Mouse (Mus musculus) hematopoietic stem cell, adult 5-6 weeks (primary cell): ENCODE measurements around the gene Sorbs1. TPM values are rescaled to one million over a fixed set of nuclear protein-coding genes. Genes with fewer than 3 reads are reported as not detected.

Source experiments
- ATAC-seq, 2 experiments: fragments of 125-278 bp in 1 of 2; replicated peaks in 1 of 2; 2 replicates each; pipeline ENCODE4 v1.8.0; 2016 to 2017; ENCODE audit warnings: inconsistent platforms in 2 of 2, mild to moderate bottlenecking in 2 of 2, moderate number of reproducible peaks in 2 of 2, low read depth in 1 of 2, moderate TSS enrichment in 1 of 2; ENCODE audit not compliant: low FRiP score in 2 of 2, poor library complexity in 2 of 2, severe bottlenecking in 2 of 2, insufficient read depth in 1 of 2, low TSS enrichment in 1 of 2
- total RNA-seq: library from RNA; stranded (forward); fragments of 172-1452, 232-1000 nt; gene quantifications from 2 replicates; pipeline ENCODE4 v1.2.3, GENCODE M21; 2017

Sorbs1 gene
- total RNA-seq, 1 experiment from 2014 or later, result 11.6 TPM

- no peak for ATAC-seq
Measured at GRCm38 (mm10) chr19:40322226-40322625, 191.4 kb downstream of the Sorbs1 start.

DNA sequence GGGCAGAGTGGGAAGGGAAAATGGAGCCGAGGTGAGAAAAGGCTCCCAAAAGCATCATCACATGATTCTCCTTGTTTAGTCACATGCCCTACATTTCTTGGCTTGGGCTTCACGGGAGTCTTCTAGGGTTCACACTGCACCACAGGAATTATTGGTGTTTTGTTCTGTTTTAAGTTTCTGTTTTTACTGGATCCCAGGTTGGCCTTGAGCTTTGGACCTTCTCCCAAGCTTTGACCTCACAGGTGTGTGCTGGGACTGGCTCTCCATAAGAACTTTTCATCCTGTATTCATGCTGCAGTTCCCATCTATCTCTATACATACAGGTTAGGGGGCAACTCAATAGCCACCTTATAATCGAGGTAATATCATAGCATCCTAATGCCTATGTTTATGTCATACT is 194.4 kb downstream of the Sorbs1 start:
- ATAC-seq, result no peak

GRCm38 (mm10) chr19:40318511-40318910 is 195.1 kb downstream of the Sorbs1 start:
- no peak for ATAC-seq

DNA sequence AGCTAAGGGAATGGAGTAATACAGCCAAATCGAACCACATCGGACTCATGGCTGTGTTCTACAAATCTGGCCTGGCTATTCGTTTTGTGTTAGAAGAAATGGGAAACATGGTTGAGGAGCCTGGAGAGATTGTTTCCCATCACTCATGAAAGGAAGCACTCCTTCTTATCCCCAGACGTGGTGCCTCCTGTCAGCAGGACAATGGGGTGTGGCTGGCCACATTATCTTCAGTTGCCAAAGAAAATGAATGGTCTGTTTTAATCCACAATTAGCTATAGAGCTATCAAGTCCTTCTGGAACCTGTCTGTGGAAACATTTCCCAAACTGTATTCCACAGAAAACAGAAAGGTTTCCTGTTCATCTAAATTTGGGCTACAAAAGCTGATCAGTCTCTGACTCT is 196.6 kb downstream of the Sorbs1 start:
- no peak for ATAC-seq

GRCm38 (mm10) chr19:40314252-40314651 is 199.3 kb downstream of the Sorbs1 start:
- no peak for ATAC-seq

DNA sequence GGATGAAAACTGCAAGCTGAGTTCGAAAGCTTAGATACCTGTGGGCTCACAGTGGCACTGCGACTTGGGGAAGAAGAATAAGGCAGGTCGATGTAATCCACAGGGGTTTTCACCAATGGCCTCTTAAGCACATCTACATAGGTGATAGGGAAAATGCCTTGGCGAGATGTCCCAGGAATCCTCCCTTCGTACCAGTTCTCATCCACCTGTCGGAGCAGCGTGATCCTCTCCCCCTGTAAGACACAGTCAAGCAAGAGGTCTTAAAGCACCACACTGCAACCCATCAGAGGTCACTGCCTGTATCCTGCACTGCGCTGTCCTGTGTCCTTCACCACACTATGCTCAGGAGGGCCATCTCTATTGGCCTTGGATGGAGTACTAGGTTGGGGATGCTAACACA is 201.9 kb downstream of the Sorbs1 start:
- no peak for ATAC-seq

DNA sequence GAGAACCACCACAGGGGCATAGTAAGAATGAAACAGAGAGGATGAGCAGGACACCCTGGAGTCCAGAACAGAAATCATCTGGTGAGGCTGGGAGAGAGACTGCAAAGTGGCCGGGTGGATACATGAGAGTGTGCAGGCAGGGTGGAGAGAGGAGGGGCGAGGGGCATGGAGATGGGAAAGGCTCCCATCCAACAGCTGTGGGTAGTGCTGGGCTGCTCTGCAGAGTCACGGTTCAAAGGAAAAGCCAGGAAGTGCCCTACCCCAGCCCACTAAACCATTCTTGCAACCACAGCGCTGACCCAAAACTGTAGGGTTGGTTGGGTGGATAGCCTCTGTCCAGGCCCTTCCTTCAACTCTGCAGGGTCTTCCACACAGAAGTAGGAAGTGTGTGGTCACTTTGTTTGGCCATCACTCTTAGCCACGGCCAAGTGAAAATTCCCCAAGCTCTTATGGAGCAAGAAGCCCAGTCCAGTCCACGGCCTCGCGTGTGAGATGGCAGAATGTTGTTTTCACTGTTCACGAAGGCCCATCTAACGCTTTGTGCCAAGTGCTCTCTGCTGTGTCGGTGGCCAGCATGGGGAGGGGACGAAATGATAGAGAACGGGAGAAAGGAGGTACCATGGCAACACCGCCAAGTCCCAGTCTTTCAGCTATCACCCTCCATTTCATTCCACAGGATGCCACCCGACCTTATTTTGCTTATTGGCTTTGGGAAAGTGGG is 203.0 kb downstream of the Sorbs1 start:
- ATAC-seq, result no peak

- no peak for ATAC-seq
Measured at GRCm38 (mm10) chr19:40309911-40310310, 203.7 kb downstream of the Sorbs1 start.

GRCm38 (mm10) chr19:40307550-40307949 is 206.0 kb downstream of the Sorbs1 start:
- no peak for ATAC-seq

DNA sequence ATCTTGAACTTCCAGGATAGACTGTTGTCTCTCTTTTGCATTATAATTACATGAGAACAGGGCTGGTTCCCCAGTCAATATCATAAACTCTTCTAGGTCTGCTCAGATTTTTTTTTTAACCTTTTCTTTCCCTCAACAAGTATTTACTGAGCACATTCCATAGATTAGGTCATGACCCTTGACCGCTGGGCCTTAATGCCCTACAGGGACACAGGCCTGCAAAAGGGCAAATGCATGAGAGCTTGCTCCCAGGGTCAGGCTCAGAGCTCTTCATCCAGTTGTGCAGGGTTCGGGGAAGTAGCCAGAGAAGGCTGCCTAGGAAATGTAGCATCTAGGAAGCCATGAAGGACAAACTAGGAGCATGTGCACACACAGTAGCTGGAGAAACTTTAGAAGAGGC is 206.9 kb downstream of the Sorbs1 start:
- no peak for ATAC-seq

- ATAC-seq, result no peak
Measured at GRCm38 (mm10) chr19:40305456-40305855, 208.1 kb downstream of the Sorbs1 start.

GRCm38 (mm10) chr19:40302916-40303315 is 210.7 kb downstream of the Sorbs1 start:
- ATAC-seq, result no peak

- ATAC-seq, result no peak
Measured at GRCm38 (mm10) chr19:40302477-40302876, 211.1 kb downstream of the Sorbs1 start.

DNA sequence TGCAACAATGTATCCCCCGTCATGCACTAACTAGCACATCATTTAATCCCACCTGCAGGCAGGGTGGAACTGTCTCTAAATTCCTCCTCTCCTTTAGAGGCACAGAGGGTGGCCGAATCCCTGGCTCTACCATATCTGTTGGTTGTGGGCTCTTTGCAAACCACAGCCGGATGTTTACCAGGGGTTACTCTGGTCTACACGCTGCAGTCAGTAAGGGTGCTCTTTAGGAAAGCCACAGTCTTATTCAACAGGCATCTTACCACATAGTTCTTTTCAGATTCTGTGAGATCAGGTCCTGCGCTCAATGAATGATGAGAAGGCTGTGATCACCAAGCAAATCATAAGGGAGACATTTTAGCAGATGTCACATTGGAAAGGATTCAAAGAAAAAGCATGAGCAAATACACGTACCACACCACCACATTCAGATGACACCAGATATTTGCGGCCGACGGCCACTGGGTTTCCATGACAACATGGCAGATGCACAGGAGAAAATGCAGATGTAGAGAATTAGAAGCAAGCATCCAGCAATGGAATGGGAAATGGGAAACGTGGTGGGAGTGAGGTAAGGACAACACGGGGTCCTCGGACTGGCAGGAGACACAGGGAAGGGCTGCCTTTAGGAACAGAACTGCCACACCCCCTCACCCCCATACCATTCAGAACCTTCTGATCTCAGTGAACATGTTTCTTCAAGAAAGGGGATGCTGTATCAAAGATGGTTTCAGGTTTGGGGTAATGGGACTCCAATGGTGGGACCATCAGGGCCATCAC is 213.4 kb downstream of the Sorbs1 start:
- 0 out of 4 replicates have a peak, but pooled peaks of 1 of the 2 experiments have one; percentile 32 for ATAC-seq

GRCm38 (mm10) chr19:40299182-40299581 is 214.4 kb downstream of the Sorbs1 start:
- no peak for ATAC-seq

DNA sequence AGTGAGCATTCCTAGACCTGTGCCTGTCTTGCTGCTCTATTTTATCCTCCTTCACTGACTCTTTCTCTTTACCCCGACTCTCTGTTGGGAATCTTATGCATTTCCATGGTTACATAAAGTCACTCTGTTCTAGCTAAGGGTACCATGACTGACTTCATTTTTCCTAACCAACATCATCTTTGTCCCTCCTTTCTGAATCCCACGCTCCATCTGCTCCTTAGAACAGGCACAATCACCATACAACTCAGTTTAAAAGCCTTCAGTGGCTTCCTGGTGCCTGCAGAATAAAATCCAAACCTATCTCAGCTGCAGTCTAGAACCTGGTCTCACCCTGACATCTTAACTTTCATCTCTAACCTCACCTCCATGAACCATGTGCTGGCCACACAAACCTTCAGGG is 215.0 kb downstream of the Sorbs1 start:
- no peak for ATAC-seq

GRCm38 (mm10) chr19:40297798-40298144 is 215.8 kb downstream of the Sorbs1 start:
- no peak for ATAC-seq

DNA sequence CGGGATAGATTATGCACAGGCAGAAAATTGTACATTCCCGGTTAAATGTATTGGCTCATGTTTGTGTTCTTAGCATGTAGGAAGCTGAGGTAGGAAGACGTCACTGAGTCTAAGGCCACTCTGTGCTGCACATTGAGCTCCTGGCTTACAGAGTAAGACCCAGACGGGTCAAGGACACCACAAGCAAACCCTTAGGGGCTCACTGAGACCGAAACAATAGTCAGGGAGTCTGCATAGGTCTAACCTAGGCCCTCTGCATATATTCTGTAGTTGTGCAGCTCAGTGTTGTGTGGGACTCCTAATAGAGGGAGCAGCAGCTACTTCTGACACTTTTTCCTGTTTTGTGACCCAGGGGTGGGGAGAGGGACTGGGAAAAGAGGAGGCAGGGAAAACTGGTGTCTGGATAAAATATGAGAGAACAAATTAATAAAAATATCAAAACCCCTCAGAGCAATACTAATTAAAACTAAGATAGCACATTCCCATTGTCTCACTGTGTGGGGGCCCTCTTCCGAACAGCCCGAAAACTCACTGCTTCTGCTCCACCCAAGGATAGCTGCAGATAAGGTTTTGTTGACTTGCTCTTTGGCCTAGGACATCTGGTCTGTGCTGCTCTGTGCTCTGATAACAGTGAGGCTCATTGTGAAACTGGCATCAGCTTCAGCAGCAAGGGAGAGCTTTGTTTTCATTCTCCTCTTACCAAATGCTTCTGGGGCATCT is 216.3 kb downstream of the Sorbs1 start:
- ATAC-seq, result no peak; a peak in 1 of 4 replicates
